Mouse (Mus musculus) CH12.LX (cell line): Measurements from ENCODE around the gene Exph5. TPM values are rescaled to one million over a fixed set of nuclear protein-coding genes. Genes with fewer than 3 reads are reported as not detected.

Experiments used
- DNase-seq: peaks from one replicate; pipeline ENCODE4 v3.0.0-alpha.2; 2013; ENCODE audit errors: extremely low read depth
- H3K27ac ChIP-seq: 2 replicates; pipeline ENCODE4 v1.5.1; 2012; ENCODE audit warnings: low read depth, mild to moderate bottlenecking, control low read depth, moderate library complexity; ENCODE audit not compliant: insufficient read depth
- H3K27me3 ChIP-seq: replicated peaks from 2 replicates; pipeline ENCODE3; 2012; ENCODE audit warnings: inconsistent platforms
- H3K36me3 ChIP-seq, 2 experiments: replicated peaks in 1 of 2; 2 replicates each; pipeline versions ENCODE3 to v1.6.1; 2012; ENCODE audit warnings: inconsistent platforms in 1 of 2, low read length in 1 of 2, mild to moderate bottlenecking in 1 of 2, mixed read lengths in 1 of 2, moderate library complexity in 1 of 2; ENCODE audit not compliant: control insufficient read depth in 1 of 2, insufficient read depth in 1 of 2
- H3K4me1 ChIP-seq, 2 experiments: 2 replicates each; pipeline ENCODE4 v1.6.1; 2012; ENCODE audit warnings: inconsistent platforms in 1 of 2, moderate library complexity in 1 of 2; ENCODE audit not compliant: insufficient read depth in 2 of 2, control insufficient read depth in 1 of 2
- H3K4me2 ChIP-seq: 2 replicates; pipeline ENCODE4 v1.6.1; 2012; ENCODE audit warnings: low read depth, mild to moderate bottlenecking, control low read depth; ENCODE audit not compliant: poor library complexity, insufficient read depth, severe bottlenecking
- H3K4me3 ChIP-seq, 3 experiments: fragments of 150-350 bp in 1 of 3; sonication (generic) in 1 of 3; replicated peaks in 1 of 3; 2 replicates each; pipeline versions ENCODE3 to v1.5.1; 2011 to 2012; ENCODE audit warnings: low read depth in 2 of 3, low read length in 2 of 3, mild to moderate bottlenecking in 2 of 3, moderate library complexity in 2 of 3, control low read depth in 1 of 3, improper control_type of control experiment in 1 of 3, inconsistent platforms in 1 of 3, mixed read lengths in 1 of 3; ENCODE audit not compliant: poor library complexity in 1 of 3
- H3K79me2 ChIP-seq: replicated peaks from 2 replicates; pipeline ENCODE4 v1.6.1; 2012; ENCODE audit warnings: mild to moderate bottlenecking, moderate library complexity; ENCODE audit not compliant: control insufficient read depth, poor library complexity, insufficient read depth, severe bottlenecking; ENCODE audit errors: extremely low read depth
- H3K9ac ChIP-seq: 2 replicates; pipeline ENCODE4 v1.6.1; 2012; ENCODE audit warnings: low read depth, mild to moderate bottlenecking, control low read depth, moderate library complexity; ENCODE audit not compliant: insufficient read depth
- H3K9me3 ChIP-seq: replicated peaks from 2 replicates; pipeline ENCODE3; 2012; ENCODE audit warnings: low read length, inconsistent platforms, mixed read lengths
- CHD1 ChIP-seq: IDR thresholded peaks from 2 replicates; pipeline ENCODE4 v1.6.1; 2012; ENCODE audit warnings: low read depth, low read length, improper control_type of control experiment, inconsistent platforms
- CHD2 ChIP-seq: IDR thresholded peaks from 2 replicates; pipeline ENCODE4 v1.6.1; 2011; ENCODE audit warnings: low read length, improper control_type of control experiment
- CTCF ChIP-seq, 2 experiments: IDR thresholded peaks in 1 of 2; conservative IDR thresholded peaks in 1 of 2; 2 replicates each; pipeline ENCODE4 v1.5.1; 2011 to 2012; ENCODE audit warnings: low read depth in 2 of 2, low read length in 2 of 2, improper control_type of control experiment in 1 of 2, inconsistent platforms in 1 of 2, mild to moderate bottlenecking in 1 of 2, moderate library complexity in 1 of 2
- E2F4 ChIP-seq: IDR thresholded peaks from 2 replicates; pipeline ENCODE4 v1.6.1; 2011; ENCODE audit warnings: low read depth, low read length, improper control_type of control experiment; ENCODE audit not compliant: insufficient replicate concordance
- ELF1 ChIP-seq: IDR thresholded peaks from 2 replicates; pipeline ENCODE4 v1.6.1; 2014; ENCODE audit warnings: low read depth, mild to moderate bottlenecking, inconsistent platforms, low read length, improper control_type of control experiment
- GABPA ChIP-seq: IDR thresholded peaks from 2 replicates; pipeline ENCODE4 v1.6.1; 2012; ENCODE audit warnings: low read depth, low read length, improper control_type of control experiment, inconsistent platforms; ENCODE audit not compliant: insufficient replicate concordance
- HCFC1 ChIP-seq: IDR thresholded peaks from 2 replicates; pipeline ENCODE4 v1.6.1; 2012; ENCODE audit warnings: low read depth, mild to moderate bottlenecking, inconsistent platforms, low read length, improper control_type of control experiment
- IRF4 ChIP-seq: IDR thresholded peaks from 2 replicates; pipeline ENCODE4 v1.6.1; 2014; ENCODE audit warnings: low read depth, mild to moderate bottlenecking, inconsistent platforms, low read length, improper control_type of control experiment
- JUN ChIP-seq: IDR thresholded peaks from 2 replicates; pipeline ENCODE4 v1.6.1; 2011; ENCODE audit warnings: low read depth, mild to moderate bottlenecking, low read length, improper control_type of control experiment, moderate library complexity; ENCODE audit not compliant: insufficient read depth
- KAT2A ChIP-seq: IDR thresholded peaks from 2 replicates; pipeline ENCODE4 v1.6.1; 2012; ENCODE audit warnings: low read length, improper control_type of control experiment, inconsistent platforms; ENCODE audit not compliant: insufficient replicate concordance
- MAFK ChIP-seq: IDR thresholded peaks from 2 replicates; pipeline ENCODE4 v1.6.1; 2011; ENCODE audit warnings: low read length, improper control_type of control experiment; ENCODE audit not compliant: insufficient replicate concordance
- MAX ChIP-seq: IDR thresholded peaks from 2 replicates; pipeline ENCODE4 v1.6.1; 2011; ENCODE audit warnings: low read length, improper control_type of control experiment
- MAZ ChIP-seq: IDR thresholded peaks from 2 replicates; pipeline ENCODE4 v1.6.1; 2012; ENCODE audit warnings: low read depth, mild to moderate bottlenecking, inconsistent platforms, low read length, improper control_type of control experiment, moderate library complexity
- MEF2A ChIP-seq: IDR thresholded peaks from 2 replicates; pipeline ENCODE4 v1.6.1; 2014; ENCODE audit warnings: low read depth, mild to moderate bottlenecking, inconsistent platforms, low read length, improper control_type of control experiment, borderline replicate concordance
- MXI1 ChIP-seq: IDR thresholded peaks from 2 replicates; pipeline ENCODE4 v1.6.1; 2011; ENCODE audit warnings: mild to moderate bottlenecking, low read depth, low read length, improper control_type of control experiment
- MYC ChIP-seq: IDR thresholded peaks from 2 replicates; pipeline ENCODE4 v1.6.1; 2011; ENCODE audit warnings: low read depth, mild to moderate bottlenecking, improper control_type of control experiment, low read length
- PAX5 ChIP-seq: IDR thresholded peaks from 2 replicates; pipeline ENCODE4 v1.6.1; 2012; ENCODE audit warnings: low read length, inconsistent platforms, mixed read lengths
- POLR2A ChIP-seq: IDR thresholded peaks from 2 replicates; pipeline ENCODE4 v1.6.1; 2011; ENCODE audit warnings: low read depth, mild to moderate bottlenecking, improper control_type of control experiment, low read length
- POLR2AphosphoS2 ChIP-seq: IDR thresholded peaks from 2 replicates; pipeline ENCODE4 v1.6.1; 2011; ENCODE audit warnings: low read depth, low read length, improper control_type of control experiment
- RAD21 ChIP-seq: IDR thresholded peaks from 2 replicates; pipeline ENCODE4 v1.6.1; 2011; ENCODE audit warnings: low read depth, mild to moderate bottlenecking, low read length, improper control_type of control experiment, moderate library complexity
- SMC3 ChIP-seq: IDR thresholded peaks from 2 replicates; pipeline ENCODE4 v1.6.1; 2011; ENCODE audit warnings: low read depth, low read length, improper control_type of control experiment
- TCF12 ChIP-seq: IDR thresholded peaks from 2 replicates; pipeline ENCODE4 v1.6.1; 2014; ENCODE audit warnings: low read depth, mild to moderate bottlenecking, inconsistent platforms, low read length, improper control_type of control experiment
- UBTF ChIP-seq: IDR thresholded peaks from 2 replicates; pipeline ENCODE4 v1.6.1; 2012; ENCODE audit warnings: low read depth, mild to moderate bottlenecking, inconsistent platforms, low read length, improper control_type of control experiment, moderate library complexity
- USF1 ChIP-seq: IDR thresholded peaks from 2 replicates; pipeline ENCODE4 v1.6.1; 2014; ENCODE audit warnings: low read depth, mild to moderate bottlenecking, inconsistent platforms, low read length, improper control_type of control experiment
- USF2 ChIP-seq: conservative IDR thresholded peaks from 2 replicates; pipeline ENCODE4 v1.6.1; 2011; ENCODE audit warnings: low read depth, low read length, improper control_type of control experiment
- ZC3H11A ChIP-seq: IDR thresholded peaks from 2 replicates; pipeline ENCODE4 v1.6.1; 2012; ENCODE audit warnings: low read depth, mild to moderate bottlenecking, inconsistent platforms, low read length, improper control_type of control experiment
- ZKSCAN1 ChIP-seq: IDR thresholded peaks from 2 replicates; pipeline ENCODE4 v1.6.1; 2012; ENCODE audit warnings: low read depth, inconsistent platforms, low read length, improper control_type of control experiment, borderline replicate concordance
- ZMIZ1 ChIP-seq: IDR thresholded peaks from 2 replicates; pipeline ENCODE4 v1.6.1; 2012; ENCODE audit warnings: low read depth, mild to moderate bottlenecking, inconsistent platforms, low read length, improper control_type of control experiment
- ZNF384 ChIP-seq: IDR thresholded peaks from 2 replicates; pipeline ENCODE4 v1.6.1; 2012; ENCODE audit warnings: low read depth, low read length, improper control_type of control experiment, inconsistent platforms
- dilution Hi-C: fragments of 300-500 bp; cut with MboI; formaldehyde crosslinking; loops from 2 replicates; pipeline ENCODE4 v1.14.3; 2020; ENCODE audit warnings: low sequenced_read_pairs; ENCODE audit not compliant: extremely low pct_unique_long_range_greater_than_20kb, extremely low pct_ligation_motif_present
- in situ Hi-C: fragments of 300-500 bp; cut with MboI; formaldehyde crosslinking; loops from 3 replicates; pipeline ENCODE4 v1.14.3; 2019; ENCODE audit warnings: low sequenced_read_pairs, low pct_ligation_motif_present, low pct_unique_long_range_greater_than_20kb, mixed read lengths
- polyA plus RNA-seq: library from polyadenylated mRNA; unstranded; fragments of >175 nt; gene quantifications from 2 replicates; pipeline ENCODE4 v1.2.1, GENCODE M21; 2012; ENCODE audit warnings: low read depth; ENCODE audit not compliant: insufficient read length
- total RNA-seq, 2 experiments: library from RNA; depleted of rRNA; stranded (reverse); fragments of 300-350 nt in 1 of 2; fragments of >200 nt in 1 of 2; gene quantifications; 2 replicates each; pipeline ENCODE4 v1.2.3; 2012 to 2014

Gene Exph5
- total and polyA plus RNA-seq, 3 experiments: 0.04 TPM; not detected in 2

GRCm38 (mm10) chr9:53258199-53258598 is 43.3 kb upstream of the Exph5 start:
- DNase-seq: no peak
- H3K27me3 ChIP-seq: no peaks in the 10 kb centered on the region
- no peak overlapping the region for H3K4me3 ChIP-seq
- H3K79me2 ChIP-seq: no peaks in the 10 kb centered on the region
- no peak for TF ChIP-seq CHD2
- no peak for TF ChIP-seq POLR2AphosphoS2
- TF ChIP-seq KAT2A: no peak
- no peak for TF ChIP-seq IRF4
- no peak for TF ChIP-seq TCF12
- no peak for TF ChIP-seq E2F4
- no peak for TF ChIP-seq SMC3
- no peak for TF ChIP-seq RAD21
- no peak for TF ChIP-seq MXI1
- TF ChIP-seq MEF2A: no peak
- TF ChIP-seq GABPA: no peak
- no peak for TF ChIP-seq ZC3H11A
- no peak for TF ChIP-seq HCFC1
- no peak for TF ChIP-seq POLR2A
- TF ChIP-seq ZMIZ1: no peak
- no peak for TF ChIP-seq ELF1
- TF ChIP-seq MAFK: no peak
- TF ChIP-seq MAX: no peak
- TF ChIP-seq CTCF (conservative IDR thresholded peaks at IDR 0.05 in 1 of 2, IDR thresholded peaks at IDR 0.05 in 1 of 2; ENCODE audit: low read depth in 2 of 2, low read length in 2 of 2): no peak
- H3K36me3 ChIP-seq: no peaks in the 10 kb centered on the region
- no peak overlapping the region for H3K27ac ChIP-seq
- no peaks in the 10 kb centered on the region for H3K4me1 ChIP-seq
- in situ Hi-C loops (loop anchor here (10.0 kb wide), 1 partner anchor 417 kb away; the partner anchor contains the start of gene Cul5), dilution Hi-C loops (no loop called here)
- H3K9me3 ChIP-seq: no peaks in the 10 kb centered on the region
- no peak overlapping the region for H3K9ac ChIP-seq
- H3K4me2 ChIP-seq: no peak overlapping the region

GRCm38 (mm10) chr9:53264387-53264786 is 37.1 kb upstream of the Exph5 start:
- DNase-seq: no peak
- H3K27ac ChIP-seq: no peak overlapping the region
- H3K36me3 ChIP-seq: no peaks in the 10 kb centered on the region
- in situ Hi-C loops: no loop called here
- no peaks in the 10 kb centered on the region for H3K4me1 ChIP-seq
- H3K4me3 ChIP-seq: no peak overlapping the region
- no peak overlapping the region for H3K4me2 ChIP-seq
- H3K27me3 ChIP-seq: no peaks in the 10 kb centered on the region
- H3K79me2 ChIP-seq: no peaks in the 10 kb centered on the region
- H3K9ac ChIP-seq: no peak overlapping the region
- TF ChIP-seq ZNF384 (no peak), RAD21 (no peak), CHD1 (no peak), POLR2AphosphoS2 (no peak), ZKSCAN1 (no peak), USF1 (no peak), USF2 (no peak), MAX (no peak), MXI1 (no peak), MAZ (no peak), ZC3H11A (no peak), UBTF (no peak), JUN (no peak), MYC (no peak), PAX5 (no peak), SMC3 (no peak), CHD2 (no peak), HCFC1 (no peak)
- TF ChIP-seq, all 38 proteins: peak for 0
- dilution Hi-C loops: no loop called here
- no peaks in the 10 kb centered on the region for H3K9me3 ChIP-seq
